In the genomic region with DNA sequence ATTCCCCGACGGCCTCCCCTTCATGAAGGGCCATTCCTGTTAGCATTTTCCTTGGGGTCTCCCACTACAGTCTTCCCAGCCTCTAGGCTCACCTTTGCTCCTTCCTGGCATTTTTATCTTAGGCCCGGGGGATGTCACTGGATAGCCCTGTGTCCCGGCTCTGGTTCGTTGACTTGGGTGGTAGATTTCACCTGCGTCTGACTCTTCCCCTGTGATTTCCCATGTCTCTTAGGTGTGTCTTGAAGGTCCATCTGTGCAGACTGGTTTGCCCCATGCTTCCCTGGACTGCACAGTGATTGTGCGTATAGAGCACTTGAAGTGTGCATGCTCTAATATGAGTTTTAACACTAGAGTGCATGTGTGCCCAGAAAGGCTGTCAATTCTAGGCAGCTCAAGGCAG, we compare ENCODE assay signal across 8 mouse cellular contexts. TPM values are rescaled to one million over a fixed set of nuclear protein-coding genes. Genes with fewer than 3 reads are reported as not detected.
DNase-seq lines count a peak whose midpoint lies in the region; ATAC-seq and TF ChIP-seq lines count a peak whose summit lies in the region.

No protein-coding gene starts in this region.

- peaks cover 8% of the 10 kb centered on the region for H3K4me1 ChIP-seq in testis, adult 2 months (ENCODE audit: control insufficient read depth, insufficient read depth, low read length)
- H3K4me1 ChIP-seq in embryonic fibroblast, embryonic 13.5 days (ENCODE audit: control insufficient read depth, insufficient read depth, low read length) = 0 out of 2 replicates have a peak, but pooled peaks cover 3% of the 10 kb centered on the region
- H3K4me1 ChIP-seq in intestine, embryonic 15.5 days (replicated peaks) = peaks cover 6% of the 10 kb centered on the region
- H3K4me1 ChIP-seq in midbrain, embryonic 13.5 days (replicated peaks) = peaks cover 24% of the 10 kb centered on the region

- ATAC-seq in intestine, embryonic 15.5 days = no peak
- ATAC-seq in midbrain, embryonic 13.5 days = no peak

- no peak overlapping the region for H3K27ac ChIP-seq in testis, adult 2 months (ENCODE audit: control insufficient read depth, insufficient read depth, low read depth, low read length)
- no peak overlapping the region for H3K27ac ChIP-seq in embryonic fibroblast, embryonic 13.5 days (ENCODE audit: insufficient read depth, low read length)
- H3K27ac ChIP-seq in intestine, embryonic 15.5 days = no peak overlapping the region
- no peak overlapping the region for H3K27ac ChIP-seq in midbrain, embryonic 13.5 days

- no peaks in the 10 kb centered on the region for H3K9me3 ChIP-seq in intestine, embryonic 15.5 days
- no peaks in the 10 kb centered on the region for H3K9me3 ChIP-seq in midbrain, embryonic 13.5 days

- H3K9ac ChIP-seq in intestine, embryonic 15.5 days = peak overlapping the region; percentile 68; the same call in 1 of the 2 replicates
- H3K9ac ChIP-seq in midbrain, embryonic 13.5 days (replicated peaks) = peak overlapping the region; percentile 85

- H3K27me3 ChIP-seq in testis, adult 2 months (ENCODE audit: control insufficient read depth, insufficient read depth, low read length) = no peaks in the 10 kb centered on the region
- no peaks in the 10 kb centered on the region for H3K27me3 ChIP-seq in intestine, embryonic 15.5 days (replicated peaks)
- H3K27me3 ChIP-seq in midbrain, embryonic 13.5 days = no peaks in the 10 kb centered on the region

- DNase-seq in testis, postnatal 10 days (ENCODE audit: low spot score) = no peak
- DNase-seq in spleen, postnatal 14 days (ENCODE audit: low spot score in 2 of 2) = no peak
- no peak for DNase-seq in layer of hippocampus, adult 8-10 months (ENCODE audit: low spot score in 2 of 2)
- DNase-seq in right cerebral cortex, postnatal 4 days = no peak

- 30% methylated on average over 7 of the region's 7 CpGs for WGBS in intestine, embryonic 15.5 days
- 58% methylated on average over 7 of the region's 7 CpGs for WGBS in midbrain, embryonic 13.5 days

- peak overlapping the region; percentile 68 for H3K4me3 ChIP-seq in testis, adult 2 months (ENCODE audit: control insufficient read depth, low read depth, low read length)
- peak overlapping the region; percentile 66 for H3K4me3 ChIP-seq in embryonic fibroblast, embryonic 13.5 days (ENCODE audit: insufficient read depth, low read length)
- H3K4me3 ChIP-seq in intestine, embryonic 15.5 days (replicated peaks) = peak overlapping the region; percentile 62
- peak overlapping the region; percentile 94 for H3K4me3 ChIP-seq in midbrain, embryonic 13.5 days (replicated peaks)

- no peaks in the 10 kb centered on the region for H3K36me3 ChIP-seq in testis, adult 2 months (ENCODE audit: control insufficient read depth, insufficient read depth, low read length)
- H3K36me3 ChIP-seq in intestine, embryonic 15.5 days = no peaks in the 10 kb centered on the region
- H3K36me3 ChIP-seq in midbrain, embryonic 13.5 days = no peaks in the 10 kb centered on the region

- H3K4me2 ChIP-seq in intestine, embryonic 15.5 days (replicated peaks) = peak overlapping the region; percentile 68
- H3K4me2 ChIP-seq in midbrain, embryonic 13.5 days (replicated peaks) = peak overlapping the region; percentile 92

- no peak for TF ChIP-seq POLR2A in testis, adult 2 months (IDR thresholded peaks at IDR 0.05; ENCODE audit: control insufficient read depth, low read depth, low read length)
- TF ChIP-seq POLR2A in embryonic fibroblast, embryonic 13.5 days (IDR thresholded peaks at IDR 0.05; ENCODE audit: low read depth, low read length) = no peak

- TF ChIP-seq CTCF in testis, adult 2 months (IDR thresholded peaks at IDR 0.05; ENCODE audit: control insufficient read depth, insufficient read depth, insufficient replicate concordance, low read depth, low read length) = no peak
- TF ChIP-seq CTCF in embryonic fibroblast, embryonic 13.5 days (IDR thresholded peaks at IDR 0.05; ENCODE audit: borderline replicate concordance, insufficient read depth, low read length) = no peak

RNA-seq across cellular contexts. Expression of gene Lonp2, which starts 1.1 kb away (rescaled TPM):
- 19.1 and 20.3 TPM in 2 replicates for polyA plus RNA-seq in testis, adult 2 months (2012; rRNA removed)
- 41.9 and 48.2 TPM in 2 replicates for polyA plus RNA-seq in embryonic fibroblast, embryonic 13.5 days (2011; ENCODE audit: insufficient read length, low read depth, missing spikeins)
- polyA plus RNA-seq in intestine, embryonic 15.5 days (2015; fragmentation: Nextera tagmentation; extraction: Ambion mirVana) = 60.9 and 63.0 TPM in 2 replicates
- polyA plus RNA-seq in midbrain, embryonic 13.5 days (2015; fragmentation: Nextera tagmentation; extraction: Ambion mirVana) = 88.3 and 93.5 TPM in 2 replicates
- total RNA-seq in layer of hippocampus, adult 8-10 months (2022) = 10 to 100 TPM; 79.2 to 87.2 (median 80.7) TPM

RNA-seq across cellular contexts. Expression of gene Abcc12, which starts 44.4 kb away (rescaled TPM):
- polyA plus RNA-seq in testis, adult 2 months (2012; rRNA removed) = 78.2 and 85.5 TPM in 2 replicates
- polyA plus RNA-seq in embryonic fibroblast, embryonic 13.5 days (2011; ENCODE audit: insufficient read length, low read depth, missing spikeins) = not detected in 2 replicates
- 0.16 and 0.20 TPM in 2 replicates for polyA plus RNA-seq in intestine, embryonic 15.5 days (2015; fragmentation: Nextera tagmentation; extraction: Ambion mirVana)
- polyA plus RNA-seq in midbrain, embryonic 13.5 days (2015; fragmentation: Nextera tagmentation; extraction: Ambion mirVana) = 0.05 and 0.14 TPM in 2 replicates
- under 1 TPM; 0.31 to 0.59 (median 0.34) TPM for total RNA-seq in layer of hippocampus, adult 8-10 months (2022)

Comparison
In these comparisons a context has a peak if more than half of its experiments do, and no peak if none do; other contexts are left out.
1. RNA of gene Abcc12, which starts 44.4 kb away (polyA plus RNA-seq): 78.2 to 85.5 TPM in testis, adult 2 months; 0.16 to 0.20 TPM in intestine, embryonic 15.5 days, 0.05 to 0.14 TPM in midbrain, embryonic 13.5 days and not detected in embryonic fibroblast, embryonic 13.5 days; every median in the first group is over 10 times any median in the second.
2. Peak in every context shown above with its lines, with median percentiles within 50 percentile points of each other: H3K4me3 ChIP-seq.